Mouse (Mus musculus) T-helper 17 cell (primary cell): Measurements from ENCODE around the gene C5ar1.
"Not testable (repeated sequence)": the region's sequence is repeated elsewhere in the genome, so short reads cannot be mapped to it uniquely, and the experiment has no call there.

Experiments used
- in situ Hi-C, 2 experiments: fragments of 300-600 bp; cut with MboI, MseI; formaldehyde crosslinking; loops; 1 replicate in 1 of 2; 2 replicates in 1 of 2; pipeline ENCODE4 v1.15.1; 2025; ENCODE audit warnings: high pct_unique_total_duplicates in 2 of 2

Gene C5ar1

GRCm38 (mm10) chr7:16259110-16259590, at the start of gene C5ar1:
TSS of gene C5ar1 (minus strand) at chr7:16259540.
- in situ Hi-C loops = no loop called here

- in situ Hi-C loops = no loop called here
Observed at GRCm38 (mm10) chr7:16308555-16309317, 49.4 kb upstream of the C5ar1 start.

- in situ Hi-C loops = not testable (repeated sequence)
Observed at GRCm38 (mm10) chr7:16308093-16308492, 48.8 kb upstream of the C5ar1 start, which contains the start of gene Bbc3. TSS of gene Bbc3 (plus strand) at chr7:16308393.

DNA sequence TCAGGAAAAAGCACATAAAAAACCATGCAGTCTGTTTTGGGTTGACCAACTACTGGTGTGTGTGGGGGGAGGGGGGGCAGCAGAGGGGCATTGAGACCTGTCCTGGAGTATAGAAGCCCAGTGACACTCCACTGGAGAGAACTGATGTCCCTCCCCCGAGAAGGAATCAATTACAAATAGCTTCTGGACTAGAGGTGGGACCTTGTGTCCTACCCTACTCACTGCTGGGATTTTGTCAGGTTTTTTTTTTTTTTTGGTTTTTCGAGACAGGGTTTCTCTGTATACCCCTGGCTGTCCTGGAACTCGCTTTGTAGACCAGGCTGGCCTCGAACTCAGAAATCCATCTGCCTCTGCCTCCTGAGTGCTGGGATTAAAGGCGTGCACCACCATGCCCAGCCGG, 47.8 kb upstream of the C5ar1 start:
- in situ Hi-C loops = not testable (repeated sequence)

DNA sequence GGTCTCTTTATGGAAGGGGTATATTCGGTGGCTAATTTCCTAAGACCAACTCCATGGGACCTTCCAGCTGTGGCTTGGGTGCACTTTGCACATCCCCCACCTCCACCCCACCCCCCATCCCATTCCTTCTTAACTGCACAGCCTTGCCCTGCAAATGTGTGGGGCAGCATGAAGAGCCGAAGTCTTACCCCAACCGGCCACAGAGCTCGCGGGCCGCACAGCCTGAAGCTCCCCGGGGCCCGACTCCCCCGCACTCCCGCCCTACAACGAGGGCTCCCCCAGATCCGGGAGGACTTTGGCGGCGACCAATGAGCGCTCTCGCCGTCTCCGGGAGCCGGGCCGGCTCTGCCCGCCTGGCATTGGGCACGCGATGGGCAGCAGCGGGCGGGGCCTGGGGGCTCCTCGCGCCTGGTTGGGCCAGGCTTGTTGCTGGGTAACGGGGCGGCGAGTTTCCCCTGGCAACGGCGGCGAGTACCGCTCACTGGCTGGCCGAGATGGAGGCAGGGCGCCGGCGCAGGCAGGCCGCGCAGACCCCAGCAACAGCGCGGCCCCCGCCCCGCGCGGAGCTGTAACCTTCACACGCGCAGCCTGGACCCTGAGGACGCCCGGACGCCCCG, 40.2 kb upstream of the C5ar1 start:
- in situ Hi-C loops = no loop called here

DNA sequence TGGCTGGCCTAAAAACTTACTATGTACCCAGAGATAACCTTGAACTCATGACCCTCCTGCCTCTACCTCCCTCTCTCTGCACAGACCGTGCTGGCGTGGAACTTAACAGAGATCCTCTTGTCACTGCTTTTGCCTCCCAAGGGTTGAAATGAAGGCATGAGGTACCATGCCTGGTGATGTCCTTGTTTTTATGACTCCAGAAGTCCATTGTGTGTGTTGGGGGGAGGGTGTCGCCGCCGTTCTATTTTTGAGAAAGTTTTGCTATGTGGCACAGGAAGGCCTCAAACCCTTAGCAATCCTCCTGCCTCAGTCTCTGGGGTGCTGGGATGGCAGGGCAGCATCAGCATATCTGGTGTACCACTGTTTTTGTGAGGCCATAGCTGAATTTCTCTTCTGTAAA, 39.6 kb upstream of the C5ar1 start:
- in situ Hi-C loops = no loop called here

DNA sequence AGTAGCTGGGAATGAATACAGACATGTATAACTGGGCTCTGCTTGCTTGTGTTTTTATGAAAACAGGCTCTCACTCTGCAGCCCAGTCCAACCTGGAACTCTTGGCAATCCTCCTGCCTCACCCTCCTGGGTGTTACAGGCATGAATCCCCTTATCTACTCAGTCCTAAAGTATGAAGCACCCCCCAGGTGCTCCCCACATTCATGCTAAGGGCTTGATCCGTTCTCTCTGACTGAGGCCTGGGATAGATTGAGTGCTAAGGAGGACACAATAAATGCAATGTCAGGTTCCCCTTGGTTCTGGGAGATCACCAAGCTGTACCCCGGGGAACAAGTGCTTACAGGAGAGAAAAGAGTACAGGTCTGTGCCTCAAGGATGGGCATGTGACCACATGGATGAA, 38.3 kb upstream of the C5ar1 start:
- in situ Hi-C loops = no loop called here

GRCm38 (mm10) chr7:16296766-16297390, 37.5 kb upstream of the C5ar1 start:
- in situ Hi-C loops = no loop called here

GRCm38 (mm10) chr7:16296146-16296545, 36.8 kb upstream of the C5ar1 start:
- in situ Hi-C loops = no loop called here

DNA sequence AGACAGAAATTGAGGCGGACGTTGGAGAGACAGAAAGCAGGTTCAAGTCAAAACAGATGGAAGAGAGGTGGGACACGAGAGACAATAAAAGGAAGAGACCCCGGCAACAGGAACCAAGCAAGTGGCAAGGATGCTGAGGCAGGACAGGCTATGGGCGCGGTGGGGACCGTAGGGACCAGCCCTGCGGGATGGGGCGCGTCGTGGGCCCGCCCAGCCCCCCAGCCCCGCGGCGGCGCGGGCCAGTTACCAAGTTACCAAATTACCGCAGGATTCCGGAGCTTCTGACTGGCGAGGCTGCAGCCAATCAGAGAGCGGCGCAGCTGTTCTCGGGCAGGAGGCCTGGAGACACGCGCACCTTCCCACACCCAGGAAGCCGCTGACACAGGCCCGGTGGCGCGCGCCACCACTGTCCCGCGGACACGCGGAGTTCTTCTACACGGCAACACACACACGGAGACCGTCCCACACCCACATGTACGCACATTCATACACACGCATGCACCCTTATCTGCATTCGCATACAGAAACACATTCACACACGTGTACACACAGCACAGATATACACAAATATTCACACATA, 36.1 kb upstream of the C5ar1 start:
- in situ Hi-C loops = no loop called here

GRCm38 (mm10) chr7:16294837-16295236, 35.5 kb upstream of the C5ar1 start:
- in situ Hi-C loops = loop anchor here in 1 of 2 experiments (5.0 kb wide), 2 partner anchors 32 to 87 kb away; no protein-coding TSS in a partner anchor

DNA sequence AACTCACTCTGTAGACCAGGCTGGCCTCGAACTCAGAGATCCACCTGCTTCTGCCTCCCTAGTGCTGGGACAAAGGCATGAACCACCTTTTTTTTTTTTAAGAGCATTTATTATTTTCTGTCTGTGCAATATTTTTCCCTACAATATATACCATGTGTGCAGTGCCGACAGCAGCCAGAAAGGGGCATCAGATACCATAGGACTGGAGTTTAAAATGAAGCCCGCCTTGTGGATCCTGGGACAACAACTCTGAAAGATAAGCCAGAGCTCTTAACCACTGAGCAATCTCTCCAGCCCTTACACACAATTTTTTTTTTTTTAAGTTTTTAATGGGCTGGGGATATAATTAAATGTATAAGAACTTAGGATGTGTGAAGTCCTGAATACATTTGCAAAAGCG, 35.0 kb upstream of the C5ar1 start:
- in situ Hi-C loops = loop anchor here in 1 of 2 experiments (5.0 kb wide), 2 partner anchors 33 to 88 kb away; no protein-coding TSS in a partner anchor

DNA sequence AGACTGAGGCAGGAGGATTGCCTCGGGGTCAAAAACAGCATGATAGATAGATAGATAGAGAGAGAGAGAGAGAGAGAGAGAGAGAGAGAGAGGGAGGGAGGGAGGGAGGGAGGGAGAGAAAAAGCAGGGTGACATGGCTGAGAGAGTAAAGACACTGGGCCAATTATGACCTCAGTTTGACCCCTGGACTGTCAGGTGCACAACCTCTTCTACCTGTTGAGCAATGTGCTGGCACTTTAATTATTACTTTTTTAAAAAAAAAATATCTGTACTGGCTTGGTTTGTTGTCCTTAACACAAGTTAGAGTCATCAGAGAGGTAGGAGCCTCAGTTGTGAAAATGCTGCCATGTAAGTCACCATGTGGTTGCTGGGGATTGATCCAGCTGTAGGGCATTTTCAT, 28.5 kb upstream of the C5ar1 start:
- in situ Hi-C loops = no loop called here

DNA sequence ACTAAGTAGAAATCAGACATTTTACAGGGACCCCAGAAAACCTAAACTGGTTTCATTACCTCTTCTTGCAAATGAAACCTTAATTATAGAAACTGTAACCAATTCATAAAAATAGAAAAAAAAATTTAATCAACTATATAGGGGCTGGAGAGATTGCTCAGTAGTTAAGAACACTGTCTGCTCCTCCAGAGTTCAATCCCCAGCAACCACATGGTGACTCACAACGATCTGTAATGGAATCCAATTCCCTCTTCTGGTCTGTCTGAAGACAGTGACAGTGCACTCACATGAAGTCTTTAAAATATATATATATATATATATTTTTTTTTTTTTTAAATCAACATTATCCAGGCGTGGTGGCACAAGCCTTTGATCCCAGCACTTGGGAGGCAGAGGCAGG, 27.7 kb upstream of the C5ar1 start:
- in situ Hi-C loops = no loop called here

- in situ Hi-C loops = no loop called here
Observed at GRCm38 (mm10) chr7:16286026-16286961, 27.0 kb upstream of the C5ar1 start, which contains the start of gene Ccdc9. TSS of gene Ccdc9 (minus strand) at chr7:16286795.

- in situ Hi-C loops = no loop called here
Observed at GRCm38 (mm10) chr7:16285450-16286025, 26.2 kb upstream of the C5ar1 start.

DNA sequence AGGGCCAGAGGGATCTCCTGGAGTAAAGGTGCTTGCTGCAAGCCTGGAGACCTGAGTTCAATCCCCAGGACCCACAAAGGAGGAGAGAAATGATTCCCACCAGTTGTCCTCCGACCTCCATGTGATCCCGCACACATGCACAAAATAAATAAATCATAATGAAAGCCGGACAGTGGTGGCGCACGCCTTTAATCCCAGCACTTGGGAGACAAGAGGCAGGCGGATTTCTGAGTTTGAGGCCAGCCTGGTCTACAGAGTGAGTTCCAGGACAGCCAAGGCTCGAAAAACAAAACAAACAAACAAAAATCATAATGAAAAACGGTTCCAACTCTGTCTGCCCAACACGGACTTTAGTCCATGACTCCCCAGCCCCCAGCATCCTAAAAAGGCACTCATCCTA, 25.6 kb upstream of the C5ar1 start:
- in situ Hi-C loops = no loop called here

DNA sequence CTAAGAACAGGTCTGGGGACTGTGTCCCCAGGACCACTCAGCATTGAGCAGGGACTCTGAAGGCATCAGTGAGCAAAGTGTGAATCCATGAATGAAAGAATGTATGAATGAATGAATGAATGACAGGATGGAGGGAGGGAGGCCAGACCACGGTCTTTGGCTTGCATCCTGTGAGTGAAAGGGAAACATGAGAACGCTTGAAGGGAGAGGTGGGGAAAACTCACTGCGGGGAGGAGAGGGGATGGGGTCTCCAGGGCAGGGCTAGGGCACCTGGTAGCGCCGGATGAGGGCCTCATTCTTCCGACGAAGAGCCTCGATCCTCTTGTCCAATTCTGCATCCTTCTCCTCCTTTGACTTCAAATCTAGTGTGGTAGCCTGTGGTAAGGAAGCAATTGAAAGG, 24.7 kb upstream of the C5ar1 start:
- in situ Hi-C loops = no loop called here

DNA sequence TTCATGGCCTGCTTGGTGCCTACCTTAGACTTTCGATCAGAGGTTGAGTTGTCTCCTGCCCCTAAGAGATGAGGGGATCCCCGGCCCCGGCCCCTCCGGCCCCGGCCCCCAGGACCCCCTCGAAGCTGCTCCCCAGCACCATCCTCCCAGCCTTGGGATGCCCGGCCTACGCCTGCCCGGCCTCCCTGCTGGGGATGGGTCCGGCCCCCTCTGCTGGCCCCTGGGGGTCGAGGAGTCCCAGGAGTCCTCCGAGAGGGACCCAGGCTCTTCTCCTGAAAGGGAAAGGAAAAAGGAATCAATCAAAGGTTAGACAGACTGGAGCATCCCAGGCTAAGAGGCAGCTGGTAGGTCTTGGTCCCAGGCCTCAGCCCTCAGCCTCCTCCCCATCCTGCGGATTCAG, 23.0 kb upstream of the C5ar1 start:
- in situ Hi-C loops = no loop called here

GRCm38 (mm10) chr7:16280721-16281120, 21.4 kb upstream of the C5ar1 start:
- in situ Hi-C loops = no loop called here
